Mouse (Mus musculus) CH12.LX (cell line): ENCODE measurements at regions not wholly inside any gene's neighbourhood (a gene's known extent, or its start where the extent isn't known, plus 50 kb on each side); places are given as distances from the start of the nearest gene placed in this dataset.

ENCODE experiments used
- DNase-seq: peaks from one replicate; pipeline ENCODE4 v3.0.0-alpha.2; 2013; ENCODE audit errors: extremely low read depth
- H3K27ac ChIP-seq: 2 replicates; pipeline ENCODE4 v1.5.1; 2012; ENCODE audit warnings: low read depth, mild to moderate bottlenecking, control low read depth, moderate library complexity; ENCODE audit not compliant: insufficient read depth
- H3K27me3 ChIP-seq: replicated peaks from 2 replicates; pipeline ENCODE3; 2012; ENCODE audit warnings: inconsistent platforms
- H3K36me3 ChIP-seq, 2 experiments: replicated peaks in 1 of 2; 2 replicates each; pipeline versions ENCODE3 to v1.6.1; 2012; ENCODE audit warnings: inconsistent platforms in 1 of 2, low read length in 1 of 2, mild to moderate bottlenecking in 1 of 2, mixed read lengths in 1 of 2, moderate library complexity in 1 of 2; ENCODE audit not compliant: control insufficient read depth in 1 of 2, insufficient read depth in 1 of 2
- H3K4me1 ChIP-seq, 2 experiments: 2 replicates each; pipeline ENCODE4 v1.6.1; 2012; ENCODE audit warnings: inconsistent platforms in 1 of 2, moderate library complexity in 1 of 2; ENCODE audit not compliant: insufficient read depth in 2 of 2, control insufficient read depth in 1 of 2
- H3K4me2 ChIP-seq: 2 replicates; pipeline ENCODE4 v1.6.1; 2012; ENCODE audit warnings: low read depth, mild to moderate bottlenecking, control low read depth; ENCODE audit not compliant: poor library complexity, insufficient read depth, severe bottlenecking
- H3K4me3 ChIP-seq, 3 experiments: fragments of 150-350 bp in 1 of 3; sonication (generic) in 1 of 3; replicated peaks in 1 of 3; 2 replicates each; pipeline versions ENCODE3 to v1.5.1; 2011 to 2012; ENCODE audit warnings: low read depth in 2 of 3, low read length in 2 of 3, mild to moderate bottlenecking in 2 of 3, moderate library complexity in 2 of 3, control low read depth in 1 of 3, improper control_type of control experiment in 1 of 3, inconsistent platforms in 1 of 3, mixed read lengths in 1 of 3; ENCODE audit not compliant: poor library complexity in 1 of 3
- H3K79me2 ChIP-seq: replicated peaks from 2 replicates; pipeline ENCODE4 v1.6.1; 2012; ENCODE audit warnings: mild to moderate bottlenecking, moderate library complexity; ENCODE audit not compliant: control insufficient read depth, poor library complexity, insufficient read depth, severe bottlenecking; ENCODE audit errors: extremely low read depth
- H3K9ac ChIP-seq: 2 replicates; pipeline ENCODE4 v1.6.1; 2012; ENCODE audit warnings: low read depth, mild to moderate bottlenecking, control low read depth, moderate library complexity; ENCODE audit not compliant: insufficient read depth
- H3K9me3 ChIP-seq: replicated peaks from 2 replicates; pipeline ENCODE3; 2012; ENCODE audit warnings: low read length, inconsistent platforms, mixed read lengths
- BHLHE40 ChIP-seq: IDR thresholded peaks from 2 replicates; pipeline ENCODE4 v1.6.1; 2011; ENCODE audit warnings: mild to moderate bottlenecking, low read depth, low read length, improper control_type of control experiment
- CTCF ChIP-seq, 2 experiments: IDR thresholded peaks in 1 of 2; conservative IDR thresholded peaks in 1 of 2; 2 replicates each; pipeline ENCODE4 v1.5.1; 2011 to 2012; ENCODE audit warnings: low read depth in 2 of 2, low read length in 2 of 2, improper control_type of control experiment in 1 of 2, inconsistent platforms in 1 of 2, mild to moderate bottlenecking in 1 of 2, moderate library complexity in 1 of 2
- EP300 ChIP-seq: IDR thresholded peaks from 2 replicates; pipeline ENCODE4 v1.6.1; 2011; ENCODE audit warnings: low read length, improper control_type of control experiment
- ETS1 ChIP-seq: conservative IDR thresholded peaks from 2 replicates; pipeline ENCODE4 v1.6.1; 2012; ENCODE audit warnings: low read depth, mild to moderate bottlenecking, inconsistent platforms, low read length, improper control_type of control experiment, moderate library complexity
- IRF4 ChIP-seq: IDR thresholded peaks from 2 replicates; pipeline ENCODE4 v1.6.1; 2014; ENCODE audit warnings: low read depth, mild to moderate bottlenecking, inconsistent platforms, low read length, improper control_type of control experiment
- JUN ChIP-seq: IDR thresholded peaks from 2 replicates; pipeline ENCODE4 v1.6.1; 2011; ENCODE audit warnings: low read depth, mild to moderate bottlenecking, low read length, improper control_type of control experiment, moderate library complexity; ENCODE audit not compliant: insufficient read depth
- KAT2A ChIP-seq: IDR thresholded peaks from 2 replicates; pipeline ENCODE4 v1.6.1; 2012; ENCODE audit warnings: low read length, improper control_type of control experiment, inconsistent platforms; ENCODE audit not compliant: insufficient replicate concordance
- MAFK ChIP-seq: IDR thresholded peaks from 2 replicates; pipeline ENCODE4 v1.6.1; 2011; ENCODE audit warnings: low read length, improper control_type of control experiment; ENCODE audit not compliant: insufficient replicate concordance
- MAX ChIP-seq: IDR thresholded peaks from 2 replicates; pipeline ENCODE4 v1.6.1; 2011; ENCODE audit warnings: low read length, improper control_type of control experiment
- MAZ ChIP-seq: IDR thresholded peaks from 2 replicates; pipeline ENCODE4 v1.6.1; 2012; ENCODE audit warnings: low read depth, mild to moderate bottlenecking, inconsistent platforms, low read length, improper control_type of control experiment, moderate library complexity
- MEF2A ChIP-seq: IDR thresholded peaks from 2 replicates; pipeline ENCODE4 v1.6.1; 2014; ENCODE audit warnings: low read depth, mild to moderate bottlenecking, inconsistent platforms, low read length, improper control_type of control experiment, borderline replicate concordance
- MXI1 ChIP-seq: IDR thresholded peaks from 2 replicates; pipeline ENCODE4 v1.6.1; 2011; ENCODE audit warnings: mild to moderate bottlenecking, low read depth, low read length, improper control_type of control experiment
- MYC ChIP-seq: IDR thresholded peaks from 2 replicates; pipeline ENCODE4 v1.6.1; 2011; ENCODE audit warnings: low read depth, mild to moderate bottlenecking, improper control_type of control experiment, low read length
- NELFE ChIP-seq: IDR thresholded peaks from 2 replicates; pipeline ENCODE4 v1.6.1; 2011; ENCODE audit warnings: low read depth, low read length, improper control_type of control experiment
- NRF1 ChIP-seq: IDR thresholded peaks from 2 replicates; pipeline ENCODE4 v1.6.1; 2014; ENCODE audit warnings: low read depth, mild to moderate bottlenecking, inconsistent platforms, low read length, improper control_type of control experiment, moderate library complexity
- PAX5 ChIP-seq: IDR thresholded peaks from 2 replicates; pipeline ENCODE4 v1.6.1; 2012; ENCODE audit warnings: low read length, inconsistent platforms, mixed read lengths
- POLR2AphosphoS2 ChIP-seq: IDR thresholded peaks from 2 replicates; pipeline ENCODE4 v1.6.1; 2011; ENCODE audit warnings: low read depth, low read length, improper control_type of control experiment
- RAD21 ChIP-seq: IDR thresholded peaks from 2 replicates; pipeline ENCODE4 v1.6.1; 2011; ENCODE audit warnings: low read depth, mild to moderate bottlenecking, low read length, improper control_type of control experiment, moderate library complexity
- RCOR1 ChIP-seq: conservative IDR thresholded peaks from 2 replicates; pipeline ENCODE4 v1.6.1; 2012; ENCODE audit warnings: low read depth, mild to moderate bottlenecking, inconsistent platforms, low read length, improper control_type of control experiment
- SIN3A ChIP-seq: IDR thresholded peaks from 2 replicates; pipeline ENCODE4 v1.6.1; 2012; ENCODE audit warnings: low read length, improper control_type of control experiment, inconsistent platforms
- SMC3 ChIP-seq: IDR thresholded peaks from 2 replicates; pipeline ENCODE4 v1.6.1; 2011; ENCODE audit warnings: low read depth, low read length, improper control_type of control experiment
- TBP ChIP-seq: conservative IDR thresholded peaks from 2 replicates; pipeline ENCODE4 v1.6.1; 2011; ENCODE audit warnings: low read depth, low read length, improper control_type of control experiment
- UBTF ChIP-seq: IDR thresholded peaks from 2 replicates; pipeline ENCODE4 v1.6.1; 2012; ENCODE audit warnings: low read depth, mild to moderate bottlenecking, inconsistent platforms, low read length, improper control_type of control experiment, moderate library complexity
- USF1 ChIP-seq: IDR thresholded peaks from 2 replicates; pipeline ENCODE4 v1.6.1; 2014; ENCODE audit warnings: low read depth, mild to moderate bottlenecking, inconsistent platforms, low read length, improper control_type of control experiment
- ZKSCAN1 ChIP-seq: IDR thresholded peaks from 2 replicates; pipeline ENCODE4 v1.6.1; 2012; ENCODE audit warnings: low read depth, inconsistent platforms, low read length, improper control_type of control experiment, borderline replicate concordance
- ZMIZ1 ChIP-seq: IDR thresholded peaks from 2 replicates; pipeline ENCODE4 v1.6.1; 2012; ENCODE audit warnings: low read depth, mild to moderate bottlenecking, inconsistent platforms, low read length, improper control_type of control experiment
- ZNF384 ChIP-seq: IDR thresholded peaks from 2 replicates; pipeline ENCODE4 v1.6.1; 2012; ENCODE audit warnings: low read depth, low read length, improper control_type of control experiment, inconsistent platforms
- dilution Hi-C: fragments of 300-500 bp; cut with MboI; formaldehyde crosslinking; loops from 2 replicates; pipeline ENCODE4 v1.14.3; 2020; ENCODE audit warnings: low sequenced_read_pairs; ENCODE audit not compliant: extremely low pct_unique_long_range_greater_than_20kb, extremely low pct_ligation_motif_present
- in situ Hi-C: fragments of 300-500 bp; cut with MboI; formaldehyde crosslinking; loops from 3 replicates; pipeline ENCODE4 v1.14.3; 2019; ENCODE audit warnings: low sequenced_read_pairs, low pct_ligation_motif_present, low pct_unique_long_range_greater_than_20kb, mixed read lengths

- dilution Hi-C loops, result no loop called here
- in situ Hi-C loops, result no loop called here
- no peaks in the 10 kb centered on the region for H3K4me1 ChIP-seq
- H3K36me3 ChIP-seq, result no peaks in the 10 kb centered on the region
- TF ChIP-seq SIN3A (no peak), POLR2AphosphoS2 (no peak), NRF1 (no peak), BHLHE40 (no peak), UBTF (no peak), ZMIZ1 (no peak), TBP (no peak), ZKSCAN1 (no peak), RCOR1 (no peak), MEF2A (no peak), MAFK (no peak), MXI1 (no peak), KAT2A (no peak), MYC (no peak), MAX (no peak), EP300 (no peak), ZNF384 (no peak), CTCF (conservative IDR thresholded peaks at IDR 0.05 in 1 of 2, IDR thresholded peaks at IDR 0.05 in 1 of 2; ENCODE audit: low read depth in 2 of 2, low read length in 2 of 2) (no peak), USF1 (no peak)
- H3K9me3 ChIP-seq, result no peaks in the 10 kb centered on the region
- no peak overlapping the region for H3K4me3 ChIP-seq
- no peaks in the 10 kb centered on the region for H3K79me2 ChIP-seq
- H3K9ac ChIP-seq, result no peak overlapping the region
- no peak overlapping the region for H3K4me2 ChIP-seq
- no peak overlapping the region for H3K27ac ChIP-seq
- DNase-seq, result no peak
- H3K27me3 ChIP-seq, result no peaks in the 10 kb centered on the region
These were observed 401.1 kb upstream of the Impad1 start for GRCm38 (mm10) chr4:5194272-5194671.

GRCm38 (mm10) chr4:5181591-5181990 is 388.4 kb upstream of the Impad1 start:
- in situ Hi-C loops, result no loop called here
- H3K4me1 ChIP-seq, result no peaks in the 10 kb centered on the region
- no peak overlapping the region for H3K9ac ChIP-seq
- no peak overlapping the region for H3K27ac ChIP-seq
- H3K4me3 ChIP-seq, result no peak overlapping the region
- no peaks in the 10 kb centered on the region for H3K36me3 ChIP-seq
- TF ChIP-seq ETS1 (no peak), JUN (no peak), CTCF (conservative IDR thresholded peaks at IDR 0.05 in 1 of 2, IDR thresholded peaks at IDR 0.05 in 1 of 2; ENCODE audit: low read depth in 2 of 2, low read length in 2 of 2) (no peak), NELFE (no peak), IRF4 (no peak), RCOR1 (no peak), SMC3 (no peak), MAZ (no peak), PAX5 (no peak), RAD21 (no peak), MEF2A (no peak)
- TF ChIP-seq, all 38 proteins: peak for 0
- DNase-seq, result no peak
- H3K4me2 ChIP-seq, result no peak overlapping the region
- dilution Hi-C loops, result no loop called here
- H3K27me3 ChIP-seq, result no peaks in the 10 kb centered on the region
- no peaks in the 10 kb centered on the region for H3K9me3 ChIP-seq
- H3K79me2 ChIP-seq, result no peaks in the 10 kb centered on the region
